Mouse (Mus musculus) liver, embryonic 14.5 days (tissue): ENCODE measurements at regions not wholly inside any gene's neighbourhood (a gene's known extent, or its start where the extent isn't known, plus 50 kb on each side); places are given as distances from the start of the nearest gene placed in this dataset.

Experiments used
- ATAC-seq: fragments of 200-750 bp; cut with Nextera tagmentation; 2 replicates; pipeline ENCODE4 v1.8.0; 2017; ENCODE audit warnings: moderate number of reproducible peaks, mild to moderate bottlenecking, moderate library complexity; ENCODE audit not compliant: insufficient read depth
- DNase-seq, 3 experiments: peaks; one replicate each; pipeline ENCODE4 v3.0.0-alpha.2; 2012 to 2013; ENCODE audit warnings: low read depth in 3 of 3, low spot score in 3 of 3
- H3K27ac ChIP-seq: fragments of 300-500 bp; sonication (generic); 2 replicates; pipeline ENCODE4 v1.5.1; 2014; ENCODE audit warnings: moderate library complexity, mild to moderate bottlenecking, control low read depth, inconsistent platforms
- H3K27me3 ChIP-seq: fragments of 300-500 bp; sonication (generic); 2 replicates; pipeline ENCODE4 v1.6.1; 2014; ENCODE audit warnings: mild to moderate bottlenecking, low read length, moderate library complexity; ENCODE audit not compliant: control insufficient read depth, insufficient read depth
- H3K36me3 ChIP-seq: fragments of 300-500 bp; sonication (generic); replicated peaks from 2 replicates; pipeline ENCODE4 v1.6.1; 2014; ENCODE audit warnings: low read depth; ENCODE audit not compliant: control insufficient read depth, insufficient read depth
- H3K4me1 ChIP-seq, 2 experiments: fragments of 200-500 bp in 1 of 2; fragments of 300-500 bp in 1 of 2; sonication (generic) in 1 of 2; replicated peaks; 2 replicates each; pipeline ENCODE4 v1.6.1; 2012 to 2014; ENCODE audit warnings: antibody characterized with exemption in 1 of 2, inconsistent platforms in 1 of 2, low read length in 1 of 2; ENCODE audit not compliant: control insufficient read depth in 2 of 2, insufficient read depth in 2 of 2
- H3K4me2 ChIP-seq: fragments of 300-500 bp; sonication (generic); 2 replicates; pipeline ENCODE4 v1.6.1; 2014; ENCODE audit warnings: low read depth, mild to moderate bottlenecking, control low read depth, moderate library complexity
- H3K4me3 ChIP-seq, 2 experiments: fragments of 200-500 bp in 1 of 2; fragments of 300-500 bp in 1 of 2; sonication (generic) in 1 of 2; 2 replicates each; pipeline ENCODE4 v1.5.1; 2012 to 2014; ENCODE audit warnings: low read depth in 2 of 2, low read length in 2 of 2, mild to moderate bottlenecking in 2 of 2, control low read depth in 1 of 2, inconsistent platforms in 1 of 2, moderate library complexity in 1 of 2; ENCODE audit not compliant: insufficient read depth in 1 of 2
- H3K9ac ChIP-seq: fragments of 300-500 bp; sonication (generic); replicated peaks from 2 replicates; pipeline ENCODE4 v1.6.1; 2014; ENCODE audit warnings: mild to moderate bottlenecking, control low read depth, moderate library complexity
- H3K9me3 ChIP-seq: fragments of 300-500 bp; sonication (generic); 2 replicates; pipeline ENCODE4 v1.6.1; 2016; ENCODE audit warnings: low read length, mixed read lengths; ENCODE audit not compliant: control insufficient read depth
- CTCF ChIP-seq: IDR thresholded peaks from 2 replicates; pipeline ENCODE4 v1.5.1; 2016; ENCODE audit warnings: antibody characterized with exemption, low read depth, control low read depth
- EP300 ChIP-seq: IDR thresholded peaks from 2 replicates; pipeline ENCODE4 v1.6.1; 2016; ENCODE audit warnings: antibody characterized with exemption, low read depth
- WGBS: fragments of 180-500 bp; shearing (Covaris S2); extraction: QIAGEN DNeasy Blood & Tissue Kit; methylation state at CpG from one replicate; pipeline ENCODE4 v1.1.7; 2014; ENCODE audit not compliant: insufficient replicate concordance; 5-methylcytosine and 5-hydroxymethylcytosine counted together

DNA sequence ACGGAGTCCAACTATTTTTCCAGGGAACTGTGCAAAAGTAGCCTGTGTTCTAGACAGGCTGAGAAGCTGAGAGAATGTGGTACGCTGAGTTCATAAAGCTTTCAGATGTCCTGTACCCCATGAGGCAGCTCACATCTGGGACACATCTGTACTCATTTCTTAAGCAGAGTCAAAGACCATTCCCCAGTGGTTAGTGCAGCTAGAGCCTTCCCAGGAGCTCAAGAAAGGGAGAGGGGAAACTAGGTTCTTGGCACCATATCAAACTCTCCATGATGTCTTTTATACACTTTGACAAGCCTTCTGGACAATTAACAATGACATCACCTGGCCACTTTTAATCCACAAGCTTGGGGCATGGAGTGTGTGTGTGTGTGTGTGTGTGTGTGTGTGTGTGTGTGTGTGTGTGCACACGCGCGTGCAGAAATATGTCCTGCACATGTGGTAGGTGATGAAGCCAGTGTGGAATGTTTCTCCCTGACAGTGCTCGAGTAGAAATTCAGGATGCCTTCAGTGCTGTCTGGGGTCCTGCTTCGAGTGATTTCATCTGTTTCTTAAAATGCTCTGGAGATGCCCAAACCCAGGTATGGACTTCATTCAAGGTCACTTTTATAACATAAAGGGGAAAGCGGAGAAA lies 121.1 kb upstream of the Dock1 start:
- no peak for DNase-seq
- WGBS, result 68% methylated on average over 8 of the region's 8 CpGs
- TF ChIP-seq EP300 (no peak), CTCF (no peak)
- Histone ChIP-seq H3K27ac (no peak overlapping the region), H3K9me3 (no peaks in the 10 kb centered on the region), H3K4me3 (no peak overlapping the region), H3K9ac (no peak overlapping the region), H3K4me2 (no peak overlapping the region), H3K36me3 (no peaks in the 10 kb centered on the region), H3K4me1 (no peaks in the 10 kb centered on the region), H3K27me3 (no peaks in the 10 kb centered on the region)
- no peak for ATAC-seq

DNA sequence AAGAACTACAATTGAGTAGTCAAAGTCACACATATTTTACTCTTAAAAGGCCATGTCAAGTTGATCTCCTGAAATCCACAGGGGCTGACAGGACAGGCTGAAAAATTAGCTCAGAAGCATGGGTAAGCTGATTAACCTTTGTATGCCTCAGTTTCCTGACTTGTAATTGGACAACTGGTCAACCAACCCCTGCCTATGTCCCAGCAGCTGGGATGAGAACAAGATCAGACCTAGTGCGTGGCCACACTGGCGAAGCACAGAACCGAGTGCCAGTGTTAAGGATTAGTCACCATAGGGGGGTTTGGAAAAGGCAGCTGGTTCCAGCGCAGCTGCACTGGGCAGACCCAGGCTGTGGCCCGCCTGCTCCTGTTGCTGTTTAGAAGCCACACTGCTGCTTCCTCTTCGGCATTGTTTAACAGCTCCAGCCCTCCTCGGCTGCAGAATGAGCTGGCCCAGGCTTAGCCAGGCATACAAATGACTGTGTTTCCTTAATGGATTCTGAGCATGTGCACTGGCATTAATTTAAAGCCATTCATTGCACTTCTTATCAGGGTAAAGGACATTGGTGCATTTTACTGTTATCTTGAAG lies 120.1 kb upstream of the Dock1 start:
- no peaks in the 10 kb centered on the region for H3K9me3 ChIP-seq
- H3K27ac ChIP-seq, result no peak overlapping the region
- ATAC-seq (no peak), DNase-seq (no peak)
- no peaks in the 10 kb centered on the region for H3K27me3 ChIP-seq
- no peak overlapping the region for H3K4me2 ChIP-seq
- H3K36me3 ChIP-seq, result no peaks in the 10 kb centered on the region
- H3K4me3 ChIP-seq, result no peak overlapping the region
- H3K9ac ChIP-seq, result no peak overlapping the region
- no peaks in the 10 kb centered on the region for H3K4me1 ChIP-seq
- 30% methylated on average over 7 of the region's 7 CpGs for WGBS
- TF ChIP-seq EP300, result no peak
- TF ChIP-seq CTCF, result no peak

DNA sequence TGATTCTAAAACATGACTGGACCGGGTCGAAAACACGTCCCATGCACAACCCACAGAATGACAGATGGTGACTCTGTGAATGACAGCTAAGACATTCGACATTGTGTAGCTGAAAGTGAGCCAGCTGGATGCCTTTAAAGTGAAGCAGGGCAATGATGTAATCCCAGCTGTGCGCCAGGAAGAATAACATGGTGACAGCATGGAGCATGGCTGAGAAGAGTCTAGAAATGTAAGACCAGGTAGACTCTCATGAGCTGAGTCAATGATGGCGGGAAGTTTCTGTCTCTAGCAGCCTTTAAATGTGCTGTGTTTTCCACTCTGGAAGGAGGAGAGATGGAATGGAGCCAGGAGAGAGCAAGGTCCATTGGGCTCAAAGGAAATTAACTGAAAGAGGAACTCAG lies 118.4 kb upstream of the Dock1 start:
- ATAC-seq (no peak), DNase-seq (no peak)
- Histone ChIP-seq H3K27me3 (no peaks in the 10 kb centered on the region), H3K36me3 (no peaks in the 10 kb centered on the region), H3K4me1 (0 out of 4 replicates have a peak, but pooled peaks cover 0 to 2% of the 10 kb centered on the region in 2 experiments), H3K9ac (no peak overlapping the region), H3K9me3 (no peaks in the 10 kb centered on the region), H3K4me2 (no peak overlapping the region), H3K4me3 (no peak overlapping the region), H3K27ac (no peak overlapping the region)
- WGBS, result 48% methylated on average over 6 of the region's 6 CpGs
- TF ChIP-seq EP300, result no peak
- no peak for TF ChIP-seq CTCF

DNA sequence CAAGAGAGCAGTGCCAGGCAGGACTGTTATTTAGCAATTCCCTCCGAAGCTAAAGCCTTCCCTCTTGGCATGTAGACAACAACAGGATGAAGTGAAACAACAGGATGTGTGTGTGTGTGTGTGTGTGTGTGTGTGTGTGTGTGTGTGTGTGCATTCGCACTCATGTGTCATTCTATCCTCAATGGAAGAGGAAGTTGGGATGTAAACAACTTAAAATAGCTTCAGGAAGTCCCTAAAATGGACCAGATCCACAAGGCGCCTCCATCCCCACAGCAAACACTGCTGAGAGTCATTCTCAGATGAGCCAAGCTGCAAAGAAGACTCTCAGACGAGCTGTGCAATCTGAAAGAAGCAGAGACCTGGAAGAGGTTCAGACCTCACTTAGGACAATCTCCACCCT lies 114.4 kb upstream of the Dock1 start:
- no peak overlapping the region for H3K4me2 ChIP-seq
- no peak overlapping the region for H3K27ac ChIP-seq
- ATAC-seq (0 out of 2 replicates have a peak, but pooled peaks have one; percentile 23), DNase-seq (no peak)
- no peaks in the 10 kb centered on the region for H3K9me3 ChIP-seq
- H3K36me3 ChIP-seq, result no peaks in the 10 kb centered on the region
- H3K4me1 ChIP-seq, result 0 out of 4 replicates have a peak, but pooled peaks cover 0 to 2% of the 10 kb centered on the region in 2 experiments
- no peak overlapping the region for H3K9ac ChIP-seq
- TF ChIP-seq CTCF (no peak), EP300 (no peak)
- WGBS, result 12% methylated on average over 4 of the region's 4 CpGs
- H3K4me3 ChIP-seq, result no peak overlapping the region
- H3K27me3 ChIP-seq, result no peaks in the 10 kb centered on the region

DNA sequence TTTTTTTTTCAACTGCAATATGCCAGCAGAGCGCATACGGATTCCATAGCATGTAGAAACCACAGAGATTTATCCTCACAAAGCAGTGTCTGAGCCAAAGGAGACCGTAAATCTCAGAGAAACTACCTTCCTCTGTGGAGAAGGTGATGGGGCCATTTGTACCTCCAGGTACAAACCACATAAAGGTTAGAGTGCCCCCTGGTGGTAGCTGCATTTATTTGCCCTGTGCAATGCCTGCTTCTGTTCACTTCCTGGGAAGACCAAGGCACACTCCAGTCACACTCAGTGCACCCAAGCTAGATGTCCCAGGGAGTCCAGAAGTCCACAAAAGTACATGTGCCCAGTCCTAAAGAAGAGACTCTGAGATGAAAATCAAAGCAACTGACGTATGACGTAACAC lies 104.1 kb upstream of the Dock1 start:
- WGBS, result 60% methylated on average over 5 of the region's 5 CpGs
- Histone ChIP-seq H3K4me2 (no peak overlapping the region), H3K27ac (no peak overlapping the region), H3K4me3 (no peak overlapping the region), H3K9ac (no peak overlapping the region), H3K9me3 (no peaks in the 10 kb centered on the region), H3K27me3 (no peaks in the 10 kb centered on the region), H3K4me1 (no peaks in the 10 kb centered on the region), H3K36me3 (no peaks in the 10 kb centered on the region)
- ATAC-seq (no peak), DNase-seq (peak; percentile 23 to 35 (median 33))
- TF ChIP-seq CTCF (peak; percentile 80), EP300 (no peak)
